Mouse (Mus musculus): ENCODE results near the gene Ccin. TPM values are rescaled to one million over a fixed set of nuclear protein-coding genes. Genes with fewer than 3 reads are reported as not detected.

Ccin gene
- polyA plus RNA-seq, 1 experiment from 2014 or later, result not detected

GRCm38 (mm10) chr4:44004623-44005409, 21.5 kb downstream of the Ccin start:
- H3K27ac ChIP-seq (ENCODE audit: low read length), result no peak overlapping the region
- no peak overlapping the region for H3K4me3 ChIP-seq (ENCODE audit: low read depth, low read length)
- TF ChIP-seq EP300 (IDR thresholded peaks at IDR 0.05) (no peak), CTCF (IDR thresholded peaks at IDR 0.05) (no peak)
- H3K4me1 ChIP-seq (ENCODE audit: insufficient read depth, low read depth, low read length), result no peaks in the 10 kb centered on the region
- WGBS, result 75% methylated on average over 3 of the region's 3 CpGs
- H3K4me2 ChIP-seq (replicated peaks; ENCODE audit: low read depth, low read length), result no peak overlapping the region
- H3K27me3 ChIP-seq (replicated peaks; ENCODE audit: insufficient read depth, low read length), result no peaks in the 10 kb centered on the region
- no peaks in the 10 kb centered on the region for H3K9me3 ChIP-seq (ENCODE audit: low read length)
- H3K36me3 ChIP-seq (ENCODE audit: insufficient read depth, low read length), result no peaks in the 10 kb centered on the region
- ATAC-seq (no peak), DNase-seq (ENCODE audit: low spot score) (no peak)
- no peak overlapping the region for H3K9ac ChIP-seq (replicated peaks; ENCODE audit: low read depth)

GRCm38 (mm10) chr4:44010176-44010575, 26.9 kb downstream of the Ccin start:
- no peaks in the 10 kb centered on the region for H3K36me3 ChIP-seq (ENCODE audit: insufficient read depth, low read length)
- peaks cover 8% of the 10 kb centered on the region; the same call in 1 of the 2 replicates for H3K4me1 ChIP-seq (ENCODE audit: insufficient read depth, low read depth, low read length)
- TF ChIP-seq EP300 (IDR thresholded peaks at IDR 0.05) (no peak), CTCF (IDR thresholded peaks at IDR 0.05) (peak; percentile 23)
- no peak overlapping the region for H3K9ac ChIP-seq (replicated peaks; ENCODE audit: low read depth)
- ATAC-seq, result no peak
- H3K27me3 ChIP-seq (replicated peaks; ENCODE audit: insufficient read depth, low read length), result no peaks in the 10 kb centered on the region
- no peak for DNase-seq (ENCODE audit: low spot score)
- 100% methylated on average over 1 of the region's 1 CpGs for WGBS
- no peaks in the 10 kb centered on the region for H3K9me3 ChIP-seq (ENCODE audit: low read length)
- no peak overlapping the region for H3K4me2 ChIP-seq (replicated peaks; ENCODE audit: low read depth, low read length)
- no peak overlapping the region for H3K4me3 ChIP-seq (ENCODE audit: low read depth, low read length)
- H3K27ac ChIP-seq (ENCODE audit: low read length), result no peak overlapping the region

GRCm38 (mm10) chr4:44010893-44011292, 27.6 kb downstream of the Ccin start:
- peaks cover 8% of the 10 kb centered on the region; the same call in 1 of the 2 replicates for H3K4me1 ChIP-seq (ENCODE audit: insufficient read depth, low read depth, low read length)
- H3K27ac ChIP-seq (ENCODE audit: low read length), result no peak overlapping the region
- H3K4me3 ChIP-seq (ENCODE audit: low read depth, low read length), result no peak overlapping the region
- H3K4me2 ChIP-seq (replicated peaks; ENCODE audit: low read depth, low read length), result no peak overlapping the region
- no peaks in the 10 kb centered on the region for H3K36me3 ChIP-seq (ENCODE audit: insufficient read depth, low read length)
- H3K9me3 ChIP-seq (ENCODE audit: low read length), result no peaks in the 10 kb centered on the region
- no peak overlapping the region for H3K9ac ChIP-seq (replicated peaks; ENCODE audit: low read depth)
- no peak for ATAC-seq
- WGBS, result 48% methylated on average over 2 of the region's 2 CpGs
- no peak for DNase-seq (ENCODE audit: low spot score)
- no peak for TF ChIP-seq CTCF (IDR thresholded peaks at IDR 0.05)
- no peak for TF ChIP-seq EP300 (IDR thresholded peaks at IDR 0.05)
- H3K27me3 ChIP-seq (replicated peaks; ENCODE audit: insufficient read depth, low read length), result no peaks in the 10 kb centered on the region

GRCm38 (mm10) chr4:44011799-44012198, 28.5 kb downstream of the Ccin start:
- ATAC-seq (no peak), DNase-seq (ENCODE audit: low spot score) (no peak)
- TF ChIP-seq CTCF (IDR thresholded peaks at IDR 0.05) (no peak), EP300 (IDR thresholded peaks at IDR 0.05) (no peak)
- peak overlapping the region; percentile 68 for H3K27ac ChIP-seq (ENCODE audit: low read length)
- H3K36me3 ChIP-seq (ENCODE audit: insufficient read depth, low read length), result no peaks in the 10 kb centered on the region
- H3K4me3 ChIP-seq (ENCODE audit: low read depth, low read length), result peak overlapping the region; percentile 96
- peak overlapping the region; percentile 36 for H3K9ac ChIP-seq (replicated peaks; ENCODE audit: low read depth)
- H3K9me3 ChIP-seq (ENCODE audit: low read length), result no peaks in the 10 kb centered on the region
- no peaks in the 10 kb centered on the region for H3K27me3 ChIP-seq (replicated peaks; ENCODE audit: insufficient read depth, low read length)
- peak overlapping the region; percentile 79 for H3K4me2 ChIP-seq (replicated peaks; ENCODE audit: low read depth, low read length)
- peaks cover 8% of the 10 kb centered on the region; the same call in 1 of the 2 replicates for H3K4me1 ChIP-seq (ENCODE audit: insufficient read depth, low read depth, low read length)
- 81% methylated on average over 3 of the region's 3 CpGs for WGBS

GRCm38 (mm10) chr4:44012376-44013367, 29.4 kb downstream of the Ccin start:
- 2% methylated on average over 72 of the region's 77 CpGs for WGBS
- Histone ChIP-seq H3K27me3 (replicated peaks; ENCODE audit: insufficient read depth, low read length) (no peaks in the 10 kb centered on the region), H3K4me1 (ENCODE audit: insufficient read depth, low read depth, low read length) (peaks cover 8% of the 10 kb centered on the region; the same call in 1 of the 2 replicates), H3K4me3 (ENCODE audit: low read depth, low read length) (peak overlapping the region; percentile 96), H3K27ac (ENCODE audit: low read length) (peak overlapping the region; percentile 86), H3K9me3 (ENCODE audit: low read length) (no peaks in the 10 kb centered on the region), H3K4me2 (replicated peaks; ENCODE audit: low read depth, low read length) (peak overlapping the region; percentile 79), H3K9ac (replicated peaks; ENCODE audit: low read depth) (peak overlapping the region; percentile 89), H3K36me3 (ENCODE audit: insufficient read depth, low read length) (no peaks in the 10 kb centered on the region)
- ATAC-seq, result peak; percentile 100
- TF ChIP-seq EP300 (IDR thresholded peaks at IDR 0.05), result no peak
- TF ChIP-seq CTCF (IDR thresholded peaks at IDR 0.05), result no peak
- peak; percentile 99 for DNase-seq (ENCODE audit: low spot score)
